Mouse (Mus musculus) embryonic facial prominence, embryonic 11.5 days (tissue): ENCODE data around the gene Tns1. TPM values are rescaled to one million over a fixed set of nuclear protein-coding genes. Genes with fewer than 3 reads are reported as not detected.
A peak's percentile ranks its signal among the peaks of the same experiment; 100 is the strongest.

Experiments used
- ATAC-seq: fragments of 200-750 bp; cut with Nextera tagmentation; replicated peaks from 2 replicates; pipeline ENCODE4 v1.8.0; 2017; ENCODE audit warnings: low read depth; ENCODE audit not compliant: insufficient number of reproducible peaks, low FRiP score, low TSS enrichment
- DNase-seq: peaks from one replicate; pipeline ENCODE4 v3.0.0-alpha.2; 2015; ENCODE audit warnings: low spot score
- H3K27ac ChIP-seq: fragments of 300-500 bp; sonication (generic); replicated peaks from 2 replicates; pipeline ENCODE4 v1.5.1; 2014; ENCODE audit warnings: mild to moderate bottlenecking, low read depth, low read length, control low read depth
- H3K27me3 ChIP-seq: fragments of 300-500 bp; sonication (generic); 2 replicates; pipeline ENCODE4 v1.6.1; 2014; ENCODE audit warnings: mild to moderate bottlenecking, low read length, moderate library complexity, mixed read lengths; ENCODE audit not compliant: control insufficient read depth, insufficient read depth
- H3K36me3 ChIP-seq: fragments of 300-500 bp; sonication (generic); replicated peaks from 2 replicates; pipeline ENCODE4 v1.6.1; 2014; ENCODE audit warnings: low read depth, mild to moderate bottlenecking, low read length, moderate library complexity, mixed read lengths; ENCODE audit not compliant: control insufficient read depth, insufficient read depth
- H3K4me1 ChIP-seq: fragments of 300-500 bp; sonication (generic); 2 replicates; pipeline ENCODE4 v1.6.1; 2014; ENCODE audit warnings: low read length, mixed read lengths; ENCODE audit not compliant: control insufficient read depth, insufficient read depth
- H3K4me2 ChIP-seq: fragments of 300-500 bp; sonication (generic); 2 replicates; pipeline ENCODE4 v1.6.1; 2014; ENCODE audit warnings: low read depth, mild to moderate bottlenecking, control low read depth, low read length, moderate library complexity
- H3K4me3 ChIP-seq: fragments of 300-500 bp; sonication (generic); 2 replicates; pipeline ENCODE4 v1.5.1; 2014; ENCODE audit warnings: low read depth, low read length, control low read depth
- H3K9ac ChIP-seq: fragments of 300-500 bp; sonication (generic); replicated peaks from 2 replicates; pipeline ENCODE4 v1.6.1; 2014; ENCODE audit warnings: mild to moderate bottlenecking, control low read depth, low read length
- H3K9me3 ChIP-seq: fragments of 300-500 bp; sonication (generic); replicated peaks from 2 replicates; pipeline ENCODE4 v1.6.1; 2016; ENCODE audit warnings: mild to moderate bottlenecking, low read length, inconsistent platforms, mixed read lengths; ENCODE audit not compliant: control insufficient read depth
- WGBS: fragments of 180-500 bp; shearing (Covaris S2); extraction: QIAGEN DNeasy Blood & Tissue Kit; methylation state at CpG from one replicate; pipeline ENCODE4 v1.1.7; 2014; 5-methylcytosine and 5-hydroxymethylcytosine counted together
- polyA plus RNA-seq: library from polyadenylated mRNA; unstranded; fragments of >200 nt; fragmentation: Nextera tagmentation; extraction: Ambion mirVana; gene quantifications from 2 replicates; pipeline ENCODE4 v1.2.1, GENCODE M21; 2014

Gene Tns1
- polyA plus RNA-seq, 1 experiment from 2014 or later, result 21.6 TPM

GRCm38 (mm10) chr1:73947525-73948304 lies 176.5 kb downstream of the Tns1 start:
- DNase-seq (no peak), ATAC-seq (no peak)
- Histone ChIP-seq H3K9ac (no peak overlapping the region), H3K27me3 (no peaks in the 10 kb centered on the region), H3K9me3 (no peaks in the 10 kb centered on the region), H3K4me2 (no peak overlapping the region), H3K36me3 (no peaks in the 10 kb centered on the region; the same call in 1 of the 2 replicates), H3K27ac (no peak overlapping the region), H3K4me3 (no peak overlapping the region), H3K4me1 (no peaks in the 10 kb centered on the region)
- 79% methylated on average over 15 of the region's 15 CpGs for WGBS

DNA sequence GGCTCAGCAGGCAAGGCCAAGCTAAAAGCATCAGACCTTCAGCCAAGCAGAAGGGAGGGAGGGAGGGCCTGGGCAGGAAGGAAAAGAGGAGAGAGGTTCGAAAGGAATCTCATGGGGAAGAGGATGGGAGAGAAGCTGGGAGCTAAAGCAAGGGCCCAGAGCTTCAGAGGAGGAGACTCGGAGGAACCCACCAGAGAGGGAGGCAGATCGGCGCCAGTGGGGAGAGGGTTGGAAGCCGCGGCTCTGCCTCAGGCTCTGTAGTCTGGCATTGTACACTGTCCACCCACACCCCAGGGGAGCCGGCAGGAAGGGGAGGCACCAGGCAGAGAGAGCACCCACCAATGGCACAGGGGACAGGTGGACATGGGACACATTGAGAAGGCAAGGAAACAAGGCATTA lies 177.5 kb downstream of the Tns1 start:
- Histone ChIP-seq H3K27ac (no peak overlapping the region), H3K27me3 (no peaks in the 10 kb centered on the region), H3K36me3 (no peaks in the 10 kb centered on the region), H3K4me3 (no peak overlapping the region), H3K9ac (no peak overlapping the region), H3K9me3 (no peaks in the 10 kb centered on the region), H3K4me1 (no peaks in the 10 kb centered on the region), H3K4me2 (no peak overlapping the region)
- 65% methylated on average over 7 of the region's 7 CpGs for WGBS
- DNase-seq, result no peak
- no peak for ATAC-seq

DNA sequence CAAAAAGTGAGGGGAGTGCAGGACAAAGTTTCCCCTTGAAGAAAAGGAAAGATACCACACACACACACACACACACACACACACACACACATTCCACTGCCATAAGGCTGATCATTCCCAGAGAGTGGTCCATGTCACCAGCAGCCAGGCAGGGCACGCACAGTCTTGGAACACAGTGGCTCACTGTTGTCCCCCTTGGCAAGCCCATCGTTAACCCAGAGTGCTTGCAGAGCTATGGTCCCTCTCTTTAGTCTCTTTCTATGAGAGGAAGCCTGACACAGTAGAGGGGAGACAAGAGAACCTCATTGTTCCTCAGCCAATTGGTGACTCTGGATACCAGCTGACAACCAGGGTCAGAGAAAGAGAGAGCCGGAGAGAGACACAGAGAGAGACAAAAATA lies 179.9 kb downstream of the Tns1 start:
- Histone ChIP-seq H3K36me3 (no peaks in the 10 kb centered on the region), H3K27ac (no peak overlapping the region)
- DNase-seq, result no peak

DNA sequence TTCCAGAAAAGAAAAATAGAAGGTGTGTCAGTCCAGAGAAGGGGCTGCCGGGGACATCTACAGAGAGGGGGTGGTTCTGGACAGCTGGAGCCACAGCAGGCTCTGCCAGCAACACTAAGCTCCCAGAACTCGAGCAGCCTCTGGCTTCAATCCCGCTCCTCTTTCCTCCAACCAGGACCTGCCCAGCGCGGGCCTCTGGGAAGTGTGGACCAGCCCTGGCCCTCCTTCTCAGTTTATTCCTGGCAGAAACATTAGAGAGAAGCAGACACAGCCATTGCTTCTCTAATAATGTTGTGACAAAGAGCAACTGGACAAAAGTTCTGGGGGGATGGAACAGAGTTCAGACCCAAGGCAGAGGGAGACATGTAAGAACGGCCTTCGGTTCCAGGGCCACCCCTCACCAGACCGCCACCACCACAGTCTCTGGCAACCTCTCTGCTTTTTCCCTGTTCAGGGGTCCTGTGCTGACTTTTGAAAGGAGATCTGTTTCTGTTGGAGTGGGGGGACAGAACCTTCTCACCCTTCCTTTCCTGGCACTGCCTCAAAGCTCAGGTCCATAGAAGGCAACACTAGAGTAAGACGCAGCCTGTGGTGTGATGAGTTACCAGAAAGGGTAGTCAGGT lies 180.5 kb downstream of the Tns1 start:
- ATAC-seq, result no peak
- no peaks in the 10 kb centered on the region for H3K36me3 ChIP-seq
- H3K27ac ChIP-seq, result no peak overlapping the region
- no peak overlapping the region for H3K4me3 ChIP-seq
- H3K9me3 ChIP-seq, result no peaks in the 10 kb centered on the region
- H3K9ac ChIP-seq, result no peak overlapping the region
- H3K4me1 ChIP-seq, result no peaks in the 10 kb centered on the region
- DNase-seq, result no peak
- H3K4me2 ChIP-seq, result no peak overlapping the region
- H3K27me3 ChIP-seq, result no peaks in the 10 kb centered on the region
- WGBS, result 81% methylated on average over 9 of the region's 9 CpGs

More for the DNA sequence above, 179.9 kb downstream of the Tns1 start:
- no peak overlapping the region for H3K4me3 ChIP-seq
- ATAC-seq, result no peak
- no peak overlapping the region for H3K9ac ChIP-seq
- H3K9me3 ChIP-seq, result no peaks in the 10 kb centered on the region
- H3K27me3 ChIP-seq, result no peaks in the 10 kb centered on the region
- H3K4me2 ChIP-seq, result no peak overlapping the region
- H3K4me1 ChIP-seq, result no peaks in the 10 kb centered on the region
- WGBS, result 57% methylated on average over 3 of the region's 3 CpGs

DNA sequence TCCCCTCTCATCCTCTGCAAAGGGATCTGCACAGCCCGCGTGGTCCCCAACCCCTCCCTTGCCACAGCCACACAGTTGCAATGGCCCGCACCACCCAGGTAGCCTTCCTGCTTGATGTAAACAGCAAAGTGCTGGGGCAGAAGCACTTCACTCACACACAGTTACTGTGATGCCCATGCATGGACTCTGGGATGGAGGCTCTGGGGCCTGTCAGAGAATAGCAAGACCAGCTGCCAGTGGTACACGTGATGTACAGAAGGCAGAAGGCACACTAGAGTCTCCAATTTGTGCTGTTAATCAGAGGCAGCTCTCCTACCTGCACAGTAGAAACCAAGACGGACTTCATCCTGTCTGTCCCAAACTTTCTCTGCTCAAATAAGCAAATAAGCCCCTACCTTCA lies 181.0 kb downstream of the Tns1 start:
- ATAC-seq, result no peak
- Histone ChIP-seq H3K9ac (no peak overlapping the region), H3K4me3 (no peak overlapping the region), H3K36me3 (no peaks in the 10 kb centered on the region), H3K4me2 (no peak overlapping the region), H3K9me3 (no peaks in the 10 kb centered on the region), H3K27me3 (no peaks in the 10 kb centered on the region), H3K4me1 (no peaks in the 10 kb centered on the region), H3K27ac (no peak overlapping the region)
- no peak for DNase-seq
- WGBS, result 85% methylated on average over 5 of the region's 5 CpGs

GRCm38 (mm10) chr1:73942243-73942642 lies 182.0 kb downstream of the Tns1 start:
- WGBS, result 39% methylated on average over 2 of the region's 2 CpGs
- no peak overlapping the region for H3K9ac ChIP-seq

DNA sequence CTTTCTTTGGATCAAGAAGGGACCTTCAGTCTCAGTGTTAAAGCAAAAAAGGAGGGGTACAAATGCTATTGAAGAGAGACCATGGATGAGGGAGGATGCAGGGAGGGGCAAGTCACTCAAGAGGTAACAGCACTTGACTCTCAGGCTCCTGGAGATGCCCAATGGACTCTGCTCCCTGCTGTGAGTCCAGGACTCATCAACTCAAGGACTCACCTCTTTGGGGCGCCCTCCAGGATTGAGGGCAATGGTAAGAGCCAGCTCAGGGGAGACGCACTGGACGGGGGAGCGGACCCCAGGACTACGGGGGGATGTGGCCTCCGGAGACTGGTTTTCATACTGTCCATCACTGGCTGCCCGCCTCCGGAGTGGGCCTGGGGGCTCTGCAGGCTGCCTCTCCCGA lies 182.6 kb downstream of the Tns1 start:
- no peaks in the 10 kb centered on the region for H3K27me3 ChIP-seq
- H3K4me1 ChIP-seq, result no peaks in the 10 kb centered on the region
- H3K27ac ChIP-seq, result no peak overlapping the region
- H3K9ac ChIP-seq, result no peak overlapping the region
- H3K9me3 ChIP-seq, result no peaks in the 10 kb centered on the region
- ATAC-seq (no peak), DNase-seq (no peak)
- no peaks in the 10 kb centered on the region for H3K36me3 ChIP-seq
- 61% methylated on average over 9 of the region's 9 CpGs for WGBS
- H3K4me2 ChIP-seq, result no peak overlapping the region
- no peak overlapping the region for H3K4me3 ChIP-seq

More at GRCm38 (mm10) chr1:73942243-73942642, 182.0 kb downstream of the Tns1 start:
- no peak overlapping the region for H3K4me2 ChIP-seq
- no peaks in the 10 kb centered on the region for H3K4me1 ChIP-seq
- DNase-seq (peak; percentile 53), ATAC-seq (peak; percentile 27; the same call in 1 of the 2 replicates)
- H3K27me3 ChIP-seq, result no peaks in the 10 kb centered on the region
- H3K4me3 ChIP-seq, result no peak overlapping the region
- H3K27ac ChIP-seq, result no peak overlapping the region
- H3K36me3 ChIP-seq, result no peaks in the 10 kb centered on the region
- no peaks in the 10 kb centered on the region for H3K9me3 ChIP-seq

DNA sequence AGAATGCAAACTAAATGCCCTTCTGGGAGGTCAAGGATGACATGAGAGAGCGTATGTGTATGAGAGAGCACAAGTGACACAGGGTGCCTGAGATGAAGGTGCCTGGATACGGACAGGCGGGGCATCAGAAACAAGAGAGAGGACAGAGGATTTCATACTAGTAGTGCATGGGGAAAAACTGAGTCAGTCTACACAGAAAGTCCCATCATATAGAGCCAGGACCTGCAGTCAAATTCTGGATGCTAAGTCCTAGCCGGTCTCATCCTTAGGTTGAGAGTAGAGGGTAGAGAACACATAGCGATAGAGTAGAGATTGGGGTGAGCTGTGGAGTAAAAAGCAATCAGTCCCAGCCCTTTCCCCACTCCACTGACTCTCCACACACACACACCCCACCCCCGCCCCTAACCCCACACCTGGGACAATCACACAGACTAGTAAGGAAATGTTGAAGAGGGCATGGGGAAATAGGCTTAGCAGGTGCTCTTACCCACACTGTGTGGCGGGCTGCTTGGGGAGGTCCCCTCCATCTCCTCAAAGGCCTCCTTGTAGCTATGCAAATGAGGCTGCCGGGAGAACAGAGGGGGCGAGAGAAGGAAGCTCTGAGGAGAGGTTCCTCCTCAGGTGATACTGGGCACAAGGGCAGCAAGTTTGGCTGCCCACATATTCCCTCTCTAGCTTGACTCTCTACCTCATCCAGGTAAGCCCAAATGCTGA lies 183.6 kb downstream of the Tns1 start:
- no peak overlapping the region for H3K4me3 ChIP-seq
- H3K4me1 ChIP-seq, result no peaks in the 10 kb centered on the region
- no peaks in the 10 kb centered on the region for H3K27me3 ChIP-seq
- no peak overlapping the region for H3K4me2 ChIP-seq
- no peak overlapping the region for H3K27ac ChIP-seq
- H3K9ac ChIP-seq, result no peak overlapping the region
- 78% methylated on average over 9 of the region's 9 CpGs for WGBS
- DNase-seq (no peak), ATAC-seq (no peak)
- no peaks in the 10 kb centered on the region for H3K36me3 ChIP-seq
- no peaks in the 10 kb centered on the region for H3K9me3 ChIP-seq
